Mouse (Mus musculus): ENCODE measurements around the gene Gm20388.

DNA sequence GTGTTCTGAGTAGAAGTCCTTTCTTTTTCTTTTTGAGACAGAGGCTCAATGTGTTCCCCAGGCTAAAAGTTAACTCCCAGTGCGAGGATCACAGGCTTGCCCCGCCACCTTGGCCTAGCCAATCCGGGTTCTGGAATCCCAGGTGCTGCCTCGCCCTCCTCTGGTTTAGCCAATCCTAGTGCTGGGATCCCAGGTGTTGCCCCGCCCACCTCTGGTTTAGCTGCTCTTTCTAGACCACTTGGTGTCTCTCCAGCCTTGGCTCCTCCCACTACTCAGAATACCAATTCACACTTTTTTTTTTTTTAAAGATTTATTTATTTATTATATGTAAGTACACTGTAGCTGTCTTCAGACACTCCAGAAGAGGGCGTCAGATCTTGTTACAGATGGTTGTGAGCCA lies 821.4 kb downstream of the Gm20388 start:
- TF ChIP-seq CTCF (IDR thresholded peaks at IDR 0.05; ENCODE audit: low read depth, low read length), result no peak
- TF ChIP-seq TAL1 (conservative IDR thresholded peaks at IDR 0.05; ENCODE audit: low read depth, low read length), result no peak
- no peak for TF ChIP-seq GATA1 (IDR thresholded peaks at IDR 0.05; ENCODE audit: borderline replicate concordance, low read length)
- TF ChIP-seq POLR2AphosphoS5 (IDR thresholded peaks at IDR 0.05; ENCODE audit: insufficient replicate concordance, low read depth, low read length), result no peak
- no peak for TF ChIP-seq GATA2 (IDR thresholded peaks at IDR 0.05; ENCODE audit: borderline replicate concordance, low read depth, low read length)

Data from G1E (cell line).